Mouse (Mus musculus): ENCODE results near the gene Nfil3. TPM values are rescaled to one million over a fixed set of nuclear protein-coding genes. Genes with fewer than 3 reads are reported as not detected.

Nfil3 gene
- polyA plus RNA-seq (2016; fragmentation: Nextera tagmentation; extraction: Ambion mirVana), result 34.9 and 43.0 TPM in 2 replicates

DNA sequence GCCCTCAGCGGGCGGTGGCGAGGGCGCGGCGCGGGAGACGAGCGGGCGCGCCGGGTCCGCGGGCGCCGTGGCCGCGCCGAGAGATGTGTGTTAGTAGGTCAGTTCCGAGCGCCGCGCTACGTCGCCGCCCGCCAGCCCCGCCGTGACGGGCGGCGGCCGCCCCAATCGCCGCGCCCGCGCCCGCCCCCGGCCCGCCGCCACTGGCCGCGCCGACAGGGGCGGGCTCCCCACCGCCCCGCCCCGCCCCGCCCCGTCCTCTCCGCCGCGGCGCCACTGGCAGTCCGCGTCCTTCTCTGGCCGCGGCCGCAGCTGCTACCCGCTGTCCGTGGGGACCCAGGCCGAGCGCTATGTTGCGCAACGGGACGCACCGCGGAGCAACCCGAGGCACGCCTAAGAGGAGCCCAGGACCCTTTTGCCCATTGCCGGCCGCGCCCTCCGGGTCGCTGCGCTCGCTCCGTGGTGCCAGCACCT lies at the start of gene Nfil3:
Nfil3 (minus strand) TSS at position 123 of the 471 bp plus-strand sequence.
- Histone ChIP-seq H3K36me3 (no peaks in the 10 kb centered on the region), H3K27ac (peak within 1 kb of the TSS; percentile 97), H3K9me3 (replicated peaks) (no peaks in the 10 kb centered on the region), H3K4me1 (peaks cover 52% of the 10 kb centered on the region), H3K27me3 (ENCODE audit: low read depth, poor library complexity, severe bottlenecking) (no peaks in the 10 kb centered on the region), H3K4me3 (peak within 1 kb of the TSS; percentile 88)
- peak; percentile 83 for DNase-seq (ENCODE audit: low spot score)
- whole genome bisulfite sequencing, result under 1% methylated on average over 31 of the region's 79 CpGs

DNA sequence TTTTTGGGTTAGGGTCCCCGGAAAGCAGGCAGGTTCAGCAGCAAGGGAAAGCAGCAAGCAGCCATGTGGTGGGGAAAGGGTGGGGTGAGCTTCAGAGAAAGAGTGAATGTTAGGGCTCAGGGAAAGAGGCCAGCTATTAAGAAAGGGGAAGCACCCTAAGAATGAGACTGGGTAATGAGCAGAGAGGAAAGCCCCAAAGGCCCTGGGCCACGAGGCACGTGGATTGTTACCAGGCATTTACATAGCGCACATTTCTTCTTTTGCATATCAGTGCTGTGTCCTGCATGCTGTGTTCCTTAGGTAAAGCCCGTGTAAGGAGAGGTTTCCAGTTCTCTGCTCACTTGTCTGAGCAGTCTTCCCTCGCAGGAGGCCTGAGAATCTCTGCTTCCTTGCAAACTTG lies 43.4 kb upstream of the Nfil3 start:
- no peaks in the 10 kb centered on the region for H3K27me3 ChIP-seq (ENCODE audit: low read depth, poor library complexity, severe bottlenecking)
- no peaks in the 10 kb centered on the region for H3K9me3 ChIP-seq (replicated peaks)
- no peak overlapping the region for H3K4me3 ChIP-seq
- 54% methylated on average over 6 of the region's 6 CpGs for WGBS
- no peak for DNase-seq (ENCODE audit: low spot score)
- H3K4me1 ChIP-seq, result no peaks in the 10 kb centered on the region
- H3K36me3 ChIP-seq, result no peaks in the 10 kb centered on the region
- no peak overlapping the region for H3K27ac ChIP-seq

DNA sequence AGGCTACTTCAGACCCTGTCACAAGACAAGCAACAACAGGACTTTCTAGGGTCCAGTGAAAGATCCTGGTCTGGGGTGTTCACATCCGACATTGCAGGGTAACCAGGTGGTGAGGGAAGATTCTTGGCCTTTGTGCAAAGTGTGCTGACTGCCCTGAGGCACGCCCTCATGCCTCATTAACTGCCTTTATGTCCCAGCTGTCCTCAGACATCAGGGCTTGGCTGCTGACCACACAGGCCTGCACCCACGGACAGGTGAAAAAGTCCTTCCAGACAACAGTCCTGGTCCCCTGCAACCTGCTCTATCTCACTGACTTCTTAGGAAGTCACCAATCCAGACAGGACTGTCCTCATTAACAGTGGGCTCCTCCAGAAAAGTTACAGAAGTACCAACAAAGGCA lies 39.4 kb upstream of the Nfil3 start:
- no peak overlapping the region for H3K4me3 ChIP-seq
- no peaks in the 10 kb centered on the region for H3K36me3 ChIP-seq
- 79% methylated on average over 3 of the region's 3 CpGs for whole genome bisulfite sequencing
- H3K9me3 ChIP-seq (replicated peaks), result no peaks in the 10 kb centered on the region
- no peaks in the 10 kb centered on the region for H3K4me1 ChIP-seq
- no peaks in the 10 kb centered on the region for H3K27me3 ChIP-seq (ENCODE audit: low read depth, poor library complexity, severe bottlenecking)
- no peak for DNase-seq (ENCODE audit: low spot score)
- H3K27ac ChIP-seq, result no peak overlapping the region

DNA sequence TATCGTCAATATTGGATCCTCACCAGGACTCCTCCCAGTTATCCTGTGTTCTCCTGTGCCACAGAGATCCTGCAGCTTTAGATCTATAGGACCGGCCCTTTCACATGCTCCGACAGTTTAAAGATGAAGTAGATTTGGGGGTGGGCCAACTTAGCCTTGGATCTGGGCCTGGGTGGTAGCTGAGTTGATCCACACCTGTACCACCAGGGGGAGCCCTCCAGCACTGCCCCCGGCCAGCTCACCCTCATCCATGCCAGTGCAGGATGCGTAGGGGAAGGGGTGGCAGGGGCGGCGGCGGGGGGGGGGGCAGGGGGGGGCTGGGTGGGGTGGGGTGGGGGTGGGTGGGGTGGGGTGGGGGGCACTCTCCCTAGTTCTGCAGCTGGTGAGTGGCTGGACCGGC lies 38.7 kb upstream of the Nfil3 start:
- DNase-seq (ENCODE audit: low spot score), result no peak
- Histone ChIP-seq H3K27ac (no peak overlapping the region), H3K36me3 (no peaks in the 10 kb centered on the region), H3K4me3 (no peak overlapping the region), H3K27me3 (ENCODE audit: low read depth, poor library complexity, severe bottlenecking) (no peaks in the 10 kb centered on the region), H3K9me3 (replicated peaks) (no peaks in the 10 kb centered on the region), H3K4me1 (no peaks in the 10 kb centered on the region)
- WGBS, result 87% methylated on average over 8 of the region's 9 CpGs

DNA sequence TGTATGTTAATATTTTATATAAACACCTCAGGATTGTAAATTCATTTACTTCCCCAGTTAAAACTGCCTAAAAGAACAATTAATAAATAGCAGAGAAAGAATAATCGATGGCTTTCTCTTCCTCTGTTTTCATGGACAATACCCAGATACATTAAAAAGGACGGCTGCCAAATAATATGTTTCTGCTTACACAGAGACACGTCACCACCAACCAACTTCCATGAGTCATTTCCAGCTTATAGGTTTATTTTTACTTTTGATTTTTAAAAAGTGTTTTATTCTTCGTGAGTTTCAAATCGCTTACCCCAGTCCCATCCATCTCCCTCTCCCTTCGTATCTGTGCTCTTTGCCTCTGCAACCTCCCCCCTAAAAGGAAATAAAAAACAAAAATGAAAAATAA lies 38.1 kb upstream of the Nfil3 start:
- Histone ChIP-seq H3K4me1 (no peaks in the 10 kb centered on the region), H3K9me3 (replicated peaks) (no peaks in the 10 kb centered on the region), H3K27ac (no peak overlapping the region), H3K36me3 (no peaks in the 10 kb centered on the region), H3K4me3 (no peak overlapping the region), H3K27me3 (ENCODE audit: low read depth, poor library complexity, severe bottlenecking) (no peaks in the 10 kb centered on the region)
- WGBS, result 95% methylated on average over 6 of the region's 6 CpGs
- no peak for DNase-seq (ENCODE audit: low spot score)

DNA sequence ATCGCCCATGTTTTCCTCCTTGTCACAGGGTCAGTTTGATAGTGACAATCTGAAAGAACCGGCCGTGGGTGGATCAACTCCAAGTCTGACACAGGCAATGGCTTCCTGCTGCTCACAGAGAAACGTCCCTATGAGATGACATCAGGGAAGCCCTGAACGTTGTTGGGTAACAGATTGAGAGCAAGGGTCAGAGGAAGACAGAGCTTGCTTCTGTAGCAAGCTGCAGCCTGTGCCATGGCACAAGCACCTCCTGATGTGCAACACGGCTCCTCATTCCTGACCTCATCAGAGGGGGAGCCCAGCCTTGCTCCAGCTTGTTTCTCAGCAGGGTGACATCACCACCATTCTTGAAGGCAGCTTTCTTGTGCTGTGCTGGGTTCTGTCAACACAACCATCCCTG lies 37.1 kb upstream of the Nfil3 start:
- DNase-seq (ENCODE audit: low spot score), result no peak
- peaks cover 2% of the 10 kb centered on the region; the same call in 1 of the 2 replicates for H3K4me1 ChIP-seq

DNA sequence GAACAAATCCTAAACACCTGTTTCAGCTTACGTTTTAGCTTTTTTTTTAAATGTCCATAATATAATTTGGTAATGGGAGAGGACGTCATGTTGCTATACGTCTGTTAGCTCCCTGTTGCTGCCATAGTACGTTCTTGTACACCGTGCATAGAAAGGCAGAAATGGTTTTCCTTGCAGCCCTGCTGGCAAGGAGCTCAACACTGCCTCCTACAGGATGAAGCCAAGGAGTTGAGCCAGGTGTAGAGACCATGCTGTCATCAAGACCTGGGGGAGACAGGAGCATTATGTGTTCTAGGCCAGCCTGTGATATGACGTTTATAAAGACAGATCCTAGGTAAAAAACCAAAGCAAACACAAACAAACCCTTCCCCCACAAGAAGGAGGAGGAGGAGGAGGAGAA lies 36.2 kb upstream of the Nfil3 start:
- Histone ChIP-seq H3K27ac (no peak overlapping the region), H3K36me3 (no peaks in the 10 kb centered on the region), H3K9me3 (replicated peaks) (no peaks in the 10 kb centered on the region), H3K4me3 (no peak overlapping the region), H3K27me3 (ENCODE audit: low read depth, poor library complexity, severe bottlenecking) (no peaks in the 10 kb centered on the region), H3K4me1 (peaks cover 5% of the 10 kb centered on the region)
- DNase-seq (ENCODE audit: low spot score), result no peak
- WGBS, result 79% methylated on average over 6 of the region's 6 CpGs

More for the DNA sequence above, 37.1 kb upstream of the Nfil3 start:
- Histone ChIP-seq H3K4me3 (no peak overlapping the region), H3K27ac (no peak overlapping the region), H3K27me3 (ENCODE audit: low read depth, poor library complexity, severe bottlenecking) (no peaks in the 10 kb centered on the region), H3K36me3 (no peaks in the 10 kb centered on the region), H3K9me3 (replicated peaks) (no peaks in the 10 kb centered on the region)
- 75% methylated on average over 6 of the region's 6 CpGs for WGBS

DNA sequence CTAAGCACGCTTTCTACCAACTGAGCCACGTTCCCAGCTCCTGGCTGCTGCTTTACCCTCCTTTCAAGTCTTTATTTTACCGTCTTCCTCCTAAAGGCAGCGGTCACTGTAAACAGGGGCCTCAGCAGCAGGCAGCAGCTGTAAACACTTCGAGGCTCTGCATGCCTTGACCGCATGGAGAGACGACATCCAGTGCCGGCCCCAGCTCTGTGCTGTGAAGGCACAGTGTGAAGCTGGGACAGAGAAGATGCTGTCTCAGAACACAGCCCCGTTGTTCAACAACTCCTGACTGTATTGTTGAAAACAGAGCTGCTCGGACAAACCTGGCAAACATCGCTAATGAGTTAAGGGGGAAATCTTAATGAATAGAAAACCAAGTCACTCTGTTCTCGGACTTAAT lies 30.6 kb upstream of the Nfil3 start:
- Histone ChIP-seq H3K36me3 (no peaks in the 10 kb centered on the region), H3K4me1 (peaks cover 20% of the 10 kb centered on the region), H3K27ac (peak overlapping the region; percentile 46), H3K4me3 (no peak overlapping the region; the same call in 1 of the 2 replicates), H3K9me3 (replicated peaks) (no peaks in the 10 kb centered on the region), H3K27me3 (ENCODE audit: low read depth, poor library complexity, severe bottlenecking) (no peaks in the 10 kb centered on the region)
- 23% methylated on average over 12 of the region's 12 CpGs for WGBS
- no peak for DNase-seq (ENCODE audit: low spot score)

DNA sequence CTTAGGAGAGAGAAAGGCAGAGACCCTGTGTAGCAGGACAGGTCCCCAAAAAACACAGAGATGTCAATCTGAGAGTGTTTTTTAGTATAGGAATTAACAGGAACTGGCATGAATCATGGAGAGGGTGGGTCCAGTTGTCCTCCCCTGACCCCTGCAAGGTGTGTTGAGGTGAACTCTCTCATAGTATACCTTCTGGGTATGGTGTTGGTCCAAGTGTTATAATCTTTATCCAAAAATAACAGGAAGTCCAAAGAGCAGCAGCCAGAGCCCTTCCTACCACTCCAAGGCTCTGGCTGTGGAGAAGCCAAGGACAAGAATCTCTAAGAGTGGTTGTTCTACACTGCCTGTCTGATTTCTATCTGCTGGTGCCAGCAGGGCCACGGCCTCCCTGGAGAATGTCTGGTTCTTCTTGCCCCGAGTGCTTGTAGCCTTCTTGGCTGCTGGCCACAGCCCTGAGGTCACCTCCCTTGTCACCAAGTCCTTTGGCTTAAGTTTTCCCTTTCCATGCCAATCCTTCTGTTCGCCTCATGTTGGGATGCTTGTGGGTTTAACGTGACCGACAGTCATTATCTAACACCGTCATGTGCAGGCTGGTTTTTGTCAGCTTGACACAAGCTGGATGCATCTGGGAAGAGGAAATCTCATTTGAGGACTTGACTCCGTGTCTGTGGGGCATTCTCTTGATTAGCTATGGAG lies 27.8 kb upstream of the Nfil3 start:
- Histone ChIP-seq H3K4me3 (no peak overlapping the region), H3K4me1 (peaks cover 21% of the 10 kb centered on the region), H3K27ac (no peak overlapping the region), H3K9me3 (replicated peaks) (no peaks in the 10 kb centered on the region), H3K27me3 (ENCODE audit: low read depth, poor library complexity, severe bottlenecking) (0 out of 2 replicates have a peak, but pooled peaks cover 5% of the 10 kb centered on the region), H3K36me3 (no peaks in the 10 kb centered on the region)
- no peak for DNase-seq (ENCODE audit: low spot score)
- 72% methylated on average over 7 of the region's 7 CpGs for WGBS

DNA sequence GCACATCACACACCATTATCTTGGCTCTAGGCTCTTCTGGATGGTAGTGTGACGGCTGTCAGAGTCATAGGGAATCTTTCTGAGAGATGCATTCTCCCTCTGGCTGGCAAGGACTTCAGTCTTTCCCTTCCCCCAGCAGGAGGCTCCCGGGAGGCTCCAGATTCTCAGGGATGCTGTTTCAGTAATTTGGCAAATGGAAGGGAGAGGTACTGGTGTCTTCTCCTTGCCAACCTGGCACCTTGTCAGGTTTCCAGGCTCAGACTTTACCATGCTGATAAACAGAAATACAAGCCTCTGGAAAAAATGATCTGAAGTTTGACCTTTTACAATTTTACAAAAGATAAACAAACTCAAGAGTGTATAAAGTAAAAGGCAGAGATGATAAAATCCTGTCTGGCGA lies 26.9 kb upstream of the Nfil3 start:
- Histone ChIP-seq H3K36me3 (no peaks in the 10 kb centered on the region), H3K27me3 (ENCODE audit: low read depth, poor library complexity, severe bottlenecking) (0 out of 2 replicates have a peak, but pooled peaks cover 5% of the 10 kb centered on the region), H3K27ac (no peak overlapping the region), H3K9me3 (replicated peaks) (no peaks in the 10 kb centered on the region), H3K4me3 (no peak overlapping the region), H3K4me1 (peaks cover 23% of the 10 kb centered on the region)
- WGBS, result 81% methylated on average over 3 of the region's 3 CpGs
- DNase-seq (ENCODE audit: low spot score), result no peak

DNA sequence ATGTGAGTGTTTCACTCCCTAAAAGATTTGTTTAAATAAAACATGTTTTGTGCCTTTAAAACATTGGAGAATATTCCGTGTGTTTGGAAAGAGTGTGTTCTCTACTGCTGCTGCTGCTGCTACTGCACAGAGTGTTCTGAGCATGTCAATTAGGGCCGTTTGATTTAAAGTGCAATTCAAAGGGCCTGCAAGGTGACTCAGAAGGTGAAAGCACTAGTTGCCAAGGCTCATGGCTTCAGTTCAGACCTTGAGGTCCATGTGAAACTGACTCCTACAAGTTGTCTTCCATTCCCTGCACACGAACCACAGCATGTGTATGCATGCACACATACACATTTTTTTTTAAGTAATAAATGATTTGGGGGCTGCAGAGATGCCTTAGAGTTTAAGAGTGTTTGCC lies 22.4 kb upstream of the Nfil3 start:
- H3K4me3 ChIP-seq, result no peak overlapping the region
- WGBS, result 58% methylated on average over 3 of the region's 3 CpGs
- peaks cover 7% of the 10 kb centered on the region for H3K4me1 ChIP-seq
- 0 out of 2 replicates have a peak, but pooled peaks cover 5% of the 10 kb centered on the region for H3K27me3 ChIP-seq (ENCODE audit: low read depth, poor library complexity, severe bottlenecking)
- H3K27ac ChIP-seq, result no peak overlapping the region
- DNase-seq (ENCODE audit: low spot score), result no peak
- H3K9me3 ChIP-seq (replicated peaks), result no peaks in the 10 kb centered on the region
- no peaks in the 10 kb centered on the region for H3K36me3 ChIP-seq

DNA sequence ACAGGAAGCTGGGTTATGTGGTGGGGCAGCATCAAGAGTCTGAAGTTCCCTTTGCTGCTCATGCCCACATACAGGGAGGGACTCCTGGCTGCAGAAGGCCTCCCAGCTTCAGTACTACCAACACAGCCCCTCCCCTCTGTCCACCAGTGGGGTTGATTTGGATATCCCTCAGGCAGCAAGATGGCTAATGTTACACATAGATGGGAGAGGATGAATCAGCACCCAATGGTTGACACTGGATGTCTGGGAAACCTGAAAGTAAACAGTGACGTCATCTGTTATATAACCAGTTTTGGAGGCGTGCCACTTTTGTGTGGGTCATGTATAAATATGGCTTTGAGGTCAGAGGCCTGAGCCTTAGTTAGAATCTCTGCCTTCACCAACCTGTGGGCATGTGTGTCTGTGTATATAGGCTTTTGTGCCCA lies 20.6 kb upstream of the Nfil3 start:
- Histone ChIP-seq H3K9me3 (replicated peaks) (no peaks in the 10 kb centered on the region), H3K4me3 (no peak overlapping the region), H3K27ac (no peak overlapping the region), H3K27me3 (ENCODE audit: low read depth, poor library complexity, severe bottlenecking) (0 out of 2 replicates have a peak, but pooled peaks cover 5% of the 10 kb centered on the region), H3K36me3 (no peaks in the 10 kb centered on the region), H3K4me1 (peaks cover 7% of the 10 kb centered on the region)
- 91% methylated on average over 2 of the region's 2 CpGs for WGBS
- DNase-seq (ENCODE audit: low spot score), result no peak

DNA sequence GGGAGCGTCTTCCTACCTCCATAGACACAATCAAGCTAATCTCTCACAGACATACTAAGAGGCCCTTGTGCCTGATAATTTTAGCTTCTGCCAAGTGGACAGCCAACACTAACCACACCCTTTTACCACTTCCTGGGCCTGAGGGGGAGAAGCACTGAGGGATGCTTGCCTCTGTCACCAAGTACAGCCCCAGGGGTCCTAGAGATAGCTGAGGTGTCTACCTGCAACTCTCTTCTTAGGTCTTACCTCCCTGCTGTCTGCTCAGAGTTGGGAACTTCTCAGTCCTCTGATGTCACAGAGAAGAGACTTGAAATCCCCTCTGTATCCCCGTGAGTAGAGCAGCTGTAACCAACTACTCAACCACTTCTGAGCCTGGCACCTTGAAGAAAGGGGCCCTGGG lies 19.6 kb upstream of the Nfil3 start:
- Histone ChIP-seq H3K4me3 (no peak overlapping the region), H3K27ac (no peak overlapping the region), H3K4me1 (peaks cover 7% of the 10 kb centered on the region), H3K9me3 (replicated peaks) (no peaks in the 10 kb centered on the region), H3K27me3 (ENCODE audit: low read depth, poor library complexity, severe bottlenecking) (no peaks in the 10 kb centered on the region), H3K36me3 (no peaks in the 10 kb centered on the region)
- WGBS, result 89% methylated on average over 2 of the region's 2 CpGs
- no peak for DNase-seq (ENCODE audit: low spot score)

All from limb, embryonic 10.5 days (tissue).